12 mouse cellular contexts compared by ENCODE assay signal in genomic region chr17:46547923-46548322, GRCm38 (mm10).
DNase-seq lines count a peak whose midpoint lies in the region.
"Had no signal": no experiment of that assay in that cellular context is flagged by ENCODE, and none has a peak within 500 bp of the region (broad histone marks: within the 10 kb centered on the region; RNA-seq: fewer than 3 reads in every experiment).

No protein-coding gene starts in this region.

- peak; percentile 50 to 55 for DNase-seq in cerebellum, postnatal 10 days
- DNase-seq in cerebellum, adult 11 months = no peak
- peak; percentile 38 to 49 for DNase-seq in kidney, postnatal 4 days
- no peak for DNase-seq in kidney, postnatal 14 days
- peak; percentile 34 for DNase-seq in MN1 (ENCODE audit: low spot score)
- no peak for DNase-seq in urinary bladder, postnatal 25 days (ENCODE audit: low spot score)
- no peak for DNase-seq in B cell, adult 2 months
- DNase-seq: liver; lung, postnatal 14 days; midbrain, embryonic 14.5 days; right cerebral cortex, adult 18-20 months; thymus, postnatal 36 days had no signal

Comparison
In these comparisons a context has a peak if more than half of its experiments do, and no peak if none do; other contexts are left out.
1. DNase-seq: peak in cerebellum, postnatal 10 days (2 of 2), kidney, postnatal 4 days (2 of 2) and MN1 (single experiment); none in cerebellum, adult 11 months (single experiment), kidney, postnatal 14 days (single experiment), urinary bladder, postnatal 25 days (single experiment) and B cell, adult 2 months (0 of 2).